In the genomic region with DNA sequence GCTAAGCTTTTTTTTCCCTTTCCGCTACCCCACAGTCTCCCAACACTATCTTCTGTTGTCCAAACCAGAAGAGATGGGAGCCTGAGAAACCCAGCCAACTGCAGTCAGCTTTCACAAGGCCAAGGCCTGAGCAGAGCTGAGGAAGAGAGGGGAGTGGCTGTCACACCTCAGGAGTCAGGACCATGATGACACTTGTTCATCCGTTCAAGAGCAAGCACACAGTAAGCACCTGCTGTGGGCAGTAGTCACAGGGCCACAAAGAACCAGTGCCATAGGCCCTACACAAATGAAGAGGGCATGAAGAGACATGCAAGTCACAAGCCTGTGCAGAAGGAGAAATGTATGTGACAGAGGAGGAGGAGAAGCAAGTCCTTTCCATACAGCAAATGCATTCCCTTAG, we compare ENCODE assay signal across 30 mouse cellular contexts. TPM values are rescaled to one million over a fixed set of nuclear protein-coding genes. Genes with fewer than 3 reads are reported as not detected.
"Had no signal": no experiment of that assay in that cellular context is flagged by ENCODE, and none has a peak within 500 bp of the region (broad histone marks: within the 10 kb centered on the region; RNA-seq: fewer than 3 reads in every experiment).

No protein-coding gene starts in this region.

- H3K4me3 ChIP-seq: embryonic facial prominence, embryonic 10.5 days; embryonic facial prominence, embryonic 12.5 days; embryonic facial prominence, embryonic 13.5 days; embryonic facial prominence, embryonic 15.5 days; erythroblast, embryonic 14.5 days; forebrain, embryonic 10.5 days; forebrain, embryonic 12.5 days; forebrain, embryonic 13.5 days; forebrain, embryonic 15.5 days; gastrocnemius, adult 2 months; heart, adult 2 months had no signal

- H3K27ac ChIP-seq: embryonic facial prominence, embryonic 10.5 days; embryonic facial prominence, embryonic 12.5 days; embryonic facial prominence, embryonic 13.5 days; embryonic facial prominence, embryonic 15.5 days; forebrain, embryonic 10.5 days; forebrain, embryonic 12.5 days; forebrain, embryonic 13.5 days; forebrain, embryonic 15.5 days; gastrocnemius, adult 2 months; heart, adult 2 months had no signal

- H3K4me2 ChIP-seq: embryonic facial prominence, embryonic 12.5 days; embryonic facial prominence, embryonic 13.5 days; embryonic facial prominence, embryonic 15.5 days; forebrain, embryonic 12.5 days; forebrain, embryonic 13.5 days; forebrain, embryonic 15.5 days had no signal

- DNase-seq: cerebellum, adult 2 months; cerebellum, adult 8-10 months; cerebellum, adult 9-10 months; cerebellum, adult 9-11 months; cerebellum, postnatal 10 days; cerebellum, postnatal 14 days; cerebellum, postnatal 25 days; cerebellum, postnatal 36 days; embryo, embryonic 11 days; forebrain, postnatal 0 days; gastrocnemius, adult 2 months; gastrocnemius, postnatal 10 days; gastrocnemius, postnatal 14 days; gastrocnemius, postnatal 25 days; gastrocnemius, postnatal 36 days; heart, adult 18-20 months; heart, adult 2 months had no signal

- ATAC-seq: forebrain, embryonic 13.5 days; forebrain, embryonic 14.5 days; forebrain, embryonic 15.5 days; forebrain, embryonic 16.5 days; forebrain, postnatal 0 days had no signal

- H3K4me1 ChIP-seq: forebrain, embryonic 10.5 days; forebrain, embryonic 12.5 days; forebrain, embryonic 13.5 days; forebrain, embryonic 15.5 days had no signal

- H3K9ac ChIP-seq: embryonic facial prominence, embryonic 12.5 days; embryonic facial prominence, embryonic 13.5 days; embryonic facial prominence, embryonic 15.5 days; forebrain, embryonic 12.5 days; forebrain, embryonic 13.5 days; forebrain, embryonic 15.5 days; forebrain, postnatal 0 days had no signal

- H3K36me3 ChIP-seq: embryonic facial prominence, embryonic 10.5 days; embryonic facial prominence, embryonic 12.5 days; embryonic facial prominence, embryonic 13.5 days; embryonic facial prominence, embryonic 15.5 days; forebrain, embryonic 10.5 days; forebrain, embryonic 12.5 days; forebrain, embryonic 15.5 days had no signal

- H3K9me3 ChIP-seq: embryonic facial prominence, embryonic 10.5 days; embryonic facial prominence, embryonic 12.5 days; embryonic facial prominence, embryonic 13.5 days; embryonic facial prominence, embryonic 15.5 days; forebrain, embryonic 10.5 days; forebrain, embryonic 12.5 days; forebrain, embryonic 13.5 days; forebrain, embryonic 15.5 days had no signal

- H3K27me3 ChIP-seq: embryonic facial prominence, embryonic 12.5 days; embryonic facial prominence, embryonic 15.5 days; forebrain, embryonic 12.5 days; forebrain, embryonic 13.5 days; forebrain, embryonic 15.5 days had no signal

RNA-seq across cellular contexts. Expression of a gene that starts 49.7 kb away (rescaled TPM):
- polyA plus RNA-seq: cortical plate, adult 2 months; erythroblast, embryonic 14.5 days; frontal cortex, adult 2 months had no signal
